Mouse (Mus musculus) large intestine, adult 2 months (tissue): ENCODE measurements around the gene Gm17571. TPM values are rescaled to one million over a fixed set of nuclear protein-coding genes. Genes with fewer than 3 reads are reported as not detected.

Experiments used
- polyA plus RNA-seq: library from polyadenylated mRNA; depleted of rRNA; stranded (reverse); fragments of >200 nt; gene quantifications from 2 replicates; pipeline ENCODE4 v1.2.3, GENCODE M21; 2012; rRNA removed

The Gm17571 gene
- polyA plus RNA-seq, 1 experiment = not detected

Other genes starting within 250 kb of the Gm17571 start
- 0.97 and 1.2 TPM in 2 replicates for gene Jrkl, start 200.9 kb downstream of the Gm17571 start, polyA plus RNA-seq
- 5.4 and 7.8 TPM in 2 replicates for gene Ccdc82, start 199.8 kb downstream of the Gm17571 start, polyA plus RNA-seq
- gene Maml2, start 148.8 kb downstream of the Gm17571 start, polyA plus RNA-seq = 1.4 and 3.2 TPM in 2 replicates